Mouse (Mus musculus) limb, embryonic 14.5 days (tissue): ENCODE measurements around the gene Wfdc3. TPM values are rescaled to one million over a fixed set of nuclear protein-coding genes. Genes with fewer than 3 reads are reported as not detected.

ENCODE experiments used
- ATAC-seq: fragments of 200-750 bp; cut with Nextera tagmentation; 2 replicates; pipeline ENCODE4 v1.8.0; 2017; ENCODE audit warnings: low read depth, moderate number of reproducible peaks, moderate TSS enrichment; ENCODE audit not compliant: low FRiP score
- DNase-seq: peaks from one replicate; pipeline ENCODE4 v3.0.0-alpha.2; 2015; ENCODE audit warnings: low spot score
- H3K27ac ChIP-seq: fragments of 300-500 bp; sonication (generic); replicated peaks from 2 replicates; pipeline ENCODE4 v1.5.1; 2014; ENCODE audit warnings: low read depth, mild to moderate bottlenecking, low read length, moderate library complexity, mixed read lengths
- H3K27me3 ChIP-seq: fragments of 300-500 bp; sonication (generic); 2 replicates; pipeline ENCODE4 v1.6.1; 2014; ENCODE audit warnings: low read length, mixed read lengths; ENCODE audit not compliant: control insufficient read depth, insufficient read depth
- H3K36me3 ChIP-seq: fragments of 300-500 bp; sonication (generic); 2 replicates; pipeline ENCODE4 v1.6.1; 2014; ENCODE audit warnings: mild to moderate bottlenecking, low read length, moderate library complexity, mixed read lengths; ENCODE audit not compliant: control insufficient read depth, insufficient read depth
- H3K4me1 ChIP-seq: fragments of 300-500 bp; sonication (generic); 2 replicates; pipeline ENCODE4 v1.6.1; 2014; ENCODE audit warnings: antibody characterized with exemption, low read length, mixed read lengths; ENCODE audit not compliant: control insufficient read depth, insufficient read depth
- H3K4me2 ChIP-seq: fragments of 300-500 bp; sonication (generic); replicated peaks from 2 replicates; pipeline ENCODE4 v1.6.1; 2014; ENCODE audit warnings: low read depth, mild to moderate bottlenecking, low read length, moderate library complexity; ENCODE audit not compliant: severe bottlenecking
- H3K4me3 ChIP-seq: fragments of 300-500 bp; sonication (generic); replicated peaks from 2 replicates; pipeline ENCODE4 v1.5.1; 2014; ENCODE audit warnings: low read length
- H3K9ac ChIP-seq: fragments of 300-500 bp; sonication (generic); 2 replicates; pipeline ENCODE4 v1.6.1; 2014; ENCODE audit warnings: mild to moderate bottlenecking, low read depth, low read length, moderate library complexity; ENCODE audit not compliant: severe bottlenecking
- H3K9me3 ChIP-seq: fragments of 300-500 bp; sonication (generic); 2 replicates; pipeline ENCODE4 v1.6.1; 2016; ENCODE audit warnings: low read length; ENCODE audit not compliant: control insufficient read depth
- POLR2A ChIP-seq: fragments of 200-500 bp; IDR thresholded peaks from 2 replicates; pipeline ENCODE4 v1.8.0; 2012; ENCODE audit warnings: inconsistent platforms, mild to moderate bottlenecking, moderate library complexity, borderline replicate concordance; ENCODE audit not compliant: insufficient read depth, insufficient read length; ENCODE audit errors: extremely low read depth
- WGBS: fragments of 180-500 bp; shearing (Covaris S2); extraction: QIAGEN DNeasy Blood & Tissue Kit; methylation state at CpG from one replicate; pipeline ENCODE4 v1.1.7; 2014; 5-methylcytosine and 5-hydroxymethylcytosine counted together
- polyA plus RNA-seq, 2 experiments: library from polyadenylated mRNA; depleted of rRNA in 1 of 2; stranded (reverse) in 1 of 2; unstranded in 1 of 2; fragments of >200 nt; fragmentation: Nextera tagmentation in 1 of 2; extraction: Ambion mirVana in 1 of 2; gene quantifications; 2 replicates each; pipeline versions ENCODE4 v1.2.1 to v1.2.3; 2012 to 2014

Wfdc3 gene
- polyA plus RNA-seq, 2 experiments = 0.50 to 0.79 TPM

- H3K4me2 ChIP-seq = no peak overlapping the region
- no peak overlapping the region for H3K27ac ChIP-seq
- TF ChIP-seq POLR2A = no peak
- no peak overlapping the region for H3K4me3 ChIP-seq
- H3K9me3 ChIP-seq = no peaks in the 10 kb centered on the region
- H3K9ac ChIP-seq = no peak overlapping the region
- H3K27me3 ChIP-seq = no peaks in the 10 kb centered on the region
- DNase-seq = no peak
- no peak for ATAC-seq
- peaks cover 16% of the 10 kb centered on the region for H3K36me3 ChIP-seq
- H3K4me1 ChIP-seq = no peaks in the 10 kb centered on the region; the same call in 1 of the 2 replicates
- 84% methylated on average over 6 of the region's 6 CpGs for WGBS
Measured at GRCm38 (mm10) chr2:164776130-164776529, 30.4 kb upstream of the Wfdc3 start.

- no peak overlapping the region for H3K4me3 ChIP-seq
- H3K36me3 ChIP-seq = peaks cover 16% of the 10 kb centered on the region
- TF ChIP-seq POLR2A = no peak
- no peak overlapping the region for H3K4me2 ChIP-seq
- no peak for DNase-seq
- H3K9ac ChIP-seq = no peak overlapping the region
- no peaks in the 10 kb centered on the region for H3K27me3 ChIP-seq
- ATAC-seq = no peak
- peaks cover 6% of the 10 kb centered on the region for H3K4me1 ChIP-seq
- 89% methylated on average over 5 of the region's 5 CpGs for WGBS
- H3K27ac ChIP-seq = 0 out of 2 replicates have a peak overlapping the region, but pooled peaks have one; percentile 3
- H3K9me3 ChIP-seq = no peaks in the 10 kb centered on the region
Measured at GRCm38 (mm10) chr2:164773989-164774364, 28.2 kb upstream of the Wfdc3 start.

GRCm38 (mm10) chr2:164773229-164773988, 27.7 kb upstream of the Wfdc3 start:
- Histone ChIP-seq H3K4me1 (peaks cover 6% of the 10 kb centered on the region), H3K9ac (no peak overlapping the region), H3K4me3 (no peak overlapping the region), H3K36me3 (peaks cover 17% of the 10 kb centered on the region), H3K9me3 (no peaks in the 10 kb centered on the region), H3K27ac (0 out of 2 replicates have a peak overlapping the region, but pooled peaks have one; percentile 3), H3K27me3 (no peaks in the 10 kb centered on the region), H3K4me2 (no peak overlapping the region)
- ATAC-seq (no peak), DNase-seq (no peak)
- 80% methylated on average over 14 of the region's 14 CpGs for WGBS
- TF ChIP-seq POLR2A = no peak

GRCm38 (mm10) chr2:164771123-164771522, 25.4 kb upstream of the Wfdc3 start:
- 78% methylated on average over 8 of the region's 8 CpGs for WGBS
- no peak overlapping the region for H3K9ac ChIP-seq
- H3K4me3 ChIP-seq = peak overlapping the region; percentile 70
- peaks cover 39% of the 10 kb centered on the region for H3K36me3 ChIP-seq
- peak overlapping the region; percentile 72 for H3K4me2 ChIP-seq
- no peaks in the 10 kb centered on the region for H3K9me3 ChIP-seq
- no peaks in the 10 kb centered on the region for H3K27me3 ChIP-seq
- DNase-seq (no peak), ATAC-seq (no peak)
- no peak overlapping the region for H3K27ac ChIP-seq
- H3K4me1 ChIP-seq = peaks cover 6% of the 10 kb centered on the region
- no peak for TF ChIP-seq POLR2A

- peak overlapping the region; percentile 72 for H3K4me2 ChIP-seq
- peak overlapping the region; percentile 65 for H3K9ac ChIP-seq
- no peak for DNase-seq
- 3% methylated on average over 15 of the region's 15 CpGs for WGBS
- H3K9me3 ChIP-seq = no peaks in the 10 kb centered on the region
- no peak for TF ChIP-seq POLR2A
- peaks cover 6% of the 10 kb centered on the region for H3K4me1 ChIP-seq
- H3K36me3 ChIP-seq = peaks cover 48% of the 10 kb centered on the region
- no peak for ATAC-seq
- H3K4me3 ChIP-seq = peak overlapping the region; percentile 70
- no peak overlapping the region for H3K27ac ChIP-seq
- H3K27me3 ChIP-seq = no peaks in the 10 kb centered on the region
Measured at GRCm38 (mm10) chr2:164770279-164770678, 24.5 kb upstream of the Wfdc3 start.
